Mouse (Mus musculus) T-helper 17 cell (primary cell): ENCODE data around the gene Cox10.

Experiments used
- in situ Hi-C, 2 experiments: fragments of 300-600 bp; cut with MboI, MseI; formaldehyde crosslinking; loops; 1 replicate in 1 of 2; 2 replicates in 1 of 2; pipeline ENCODE4 v1.15.1; 2025; ENCODE audit warnings: high pct_unique_total_duplicates in 2 of 2

The Cox10 gene

GRCm38 (mm10) chr11:64047432-64047831 is 31.8 kb downstream of the Cox10 start:
- in situ Hi-C loops: loop anchor here in 1 of 2 experiments (10.0 kb wide), 2 partner anchors 123 to 1163 kb away; partner anchors contain the start of gene Hs3st3b1

GRCm38 (mm10) chr11:64045041-64045440 is 34.2 kb downstream of the Cox10 start:
- in situ Hi-C loops: loop anchor here in 1 of 2 experiments (10.0 kb wide), 2 partner anchors 120 to 1160 kb away; partner anchors contain the start of gene Hs3st3b1

- in situ Hi-C loops: loop anchor here in 1 of 2 experiments (10.0 kb wide), 2 partner anchors 119 to 1159 kb away; partner anchors contain the start of gene Hs3st3b1
These were observed 35.2 kb downstream of the Cox10 start for GRCm38 (mm10) chr11:64044024-64044423.

- in situ Hi-C loops: loop anchor here in 1 of 2 experiments (10.0 kb wide), 2 partner anchors 116 to 1156 kb away; partner anchors contain the start of gene Hs3st3b1
These were observed 38.0 kb downstream of the Cox10 start for GRCm38 (mm10) chr11:64041281-64041680.

GRCm38 (mm10) chr11:64039600-64039999 is 39.7 kb downstream of the Cox10 start:
- in situ Hi-C loops: no loop called here

- in situ Hi-C loops: no loop called here
These were observed 41.7 kb downstream of the Cox10 start for GRCm38 (mm10) chr11:64037471-64038125.

- in situ Hi-C loops: no loop called here
These were observed 43.0 kb downstream of the Cox10 start for GRCm38 (mm10) chr11:64036306-64036705.

- in situ Hi-C loops: no loop called here
These were observed 43.6 kb downstream of the Cox10 start for GRCm38 (mm10) chr11:64035709-64036108.

- in situ Hi-C loops: no loop called here
These were observed 44.6 kb downstream of the Cox10 start for GRCm38 (mm10) chr11:64034686-64035085.

- in situ Hi-C loops: no loop called here
These were observed 51.8 kb downstream of the Cox10 start for GRCm38 (mm10) chr11:64027423-64027822.

GRCm38 (mm10) chr11:64025843-64026242 is 53.4 kb downstream of the Cox10 start:
- in situ Hi-C loops: no loop called here

- in situ Hi-C loops: no loop called here
These were observed 54.7 kb downstream of the Cox10 start for GRCm38 (mm10) chr11:64024575-64024974.

GRCm38 (mm10) chr11:64023380-64023981 is 55.8 kb downstream of the Cox10 start:
- in situ Hi-C loops: no loop called here

- in situ Hi-C loops: no loop called here
These were observed 56.7 kb downstream of the Cox10 start for GRCm38 (mm10) chr11:64022403-64023047.

- in situ Hi-C loops: no loop called here
These were observed 60.0 kb downstream of the Cox10 start for GRCm38 (mm10) chr11:64019235-64019634.

- in situ Hi-C loops: no loop called here
These were observed 61.1 kb downstream of the Cox10 start for GRCm38 (mm10) chr11:64018165-64018564.

- in situ Hi-C loops: no loop called here
These were observed 64.0 kb downstream of the Cox10 start for GRCm38 (mm10) chr11:64015309-64015708.

GRCm38 (mm10) chr11:64010724-64011496 is 68.4 kb downstream of the Cox10 start:
- in situ Hi-C loops: no loop called here

GRCm38 (mm10) chr11:64004152-64004551 is 75.1 kb downstream of the Cox10 start:
- in situ Hi-C loops: no loop called here

GRCm38 (mm10) chr11:64003484-64003883 is 75.8 kb downstream of the Cox10 start:
- in situ Hi-C loops: no loop called here

GRCm38 (mm10) chr11:64002629-64003028 is 76.6 kb downstream of the Cox10 start:
- in situ Hi-C loops: no loop called here

GRCm38 (mm10) chr11:64001111-64001510 is 78.2 kb downstream of the Cox10 start:
- in situ Hi-C loops: no loop called here
